Mouse (Mus musculus) T-helper 2 cell (primary cell): ENCODE data around the gene Dynlt1a.
"Not testable (repeated sequence)": the region's sequence is repeated elsewhere in the genome, so short reads cannot be mapped to it uniquely, and the experiment has no call there.

ENCODE experiments used
- in situ Hi-C: fragments of 300-600 bp; cut with MboI, MseI; formaldehyde crosslinking; loops from one replicate; pipeline ENCODE4 v1.15.1; 2025; ENCODE audit warnings: high pct_unique_total_duplicates

Dynlt1a gene

GRCm38 (mm10) chr17:6289045-6289444 is 28.3 kb downstream of the Dynlt1a start:
- in situ Hi-C loops = not testable (repeated sequence)

GRCm38 (mm10) chr17:6286169-6286568 is 31.1 kb downstream of the Dynlt1a start:
- in situ Hi-C loops = not testable (repeated sequence)

DNA sequence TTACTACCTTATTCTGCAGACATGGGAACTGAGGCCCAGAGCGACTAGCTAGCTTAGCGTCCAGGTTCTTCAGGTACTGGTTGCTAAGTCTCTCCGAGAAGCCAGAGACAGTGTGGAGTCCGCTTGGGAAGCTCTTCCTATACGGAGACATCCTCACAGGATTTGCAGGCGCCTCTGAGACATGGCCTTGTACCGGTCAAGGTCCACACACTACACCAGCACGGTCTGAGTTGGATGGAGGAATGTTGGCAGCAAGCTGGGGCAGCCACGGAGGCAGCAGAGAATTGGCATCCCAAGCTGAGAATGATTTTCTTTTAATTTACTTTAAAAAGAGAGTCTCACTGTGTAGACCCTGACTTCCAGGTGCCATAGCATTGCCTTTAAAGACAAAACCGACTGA is 34.2 kb downstream of the Dynlt1a start:
- in situ Hi-C loops = not testable (repeated sequence)

- in situ Hi-C loops = not testable (repeated sequence)
Observed at GRCm38 (mm10) chr17:6280513-6280912, 36.8 kb downstream of the Dynlt1a start.

- in situ Hi-C loops = not testable (repeated sequence)
Observed at GRCm38 (mm10) chr17:6279772-6280171, 37.5 kb downstream of the Dynlt1a start.

- in situ Hi-C loops = not testable (repeated sequence)
Observed at GRCm38 (mm10) chr17:6279205-6279604, 38.1 kb downstream of the Dynlt1a start.

DNA sequence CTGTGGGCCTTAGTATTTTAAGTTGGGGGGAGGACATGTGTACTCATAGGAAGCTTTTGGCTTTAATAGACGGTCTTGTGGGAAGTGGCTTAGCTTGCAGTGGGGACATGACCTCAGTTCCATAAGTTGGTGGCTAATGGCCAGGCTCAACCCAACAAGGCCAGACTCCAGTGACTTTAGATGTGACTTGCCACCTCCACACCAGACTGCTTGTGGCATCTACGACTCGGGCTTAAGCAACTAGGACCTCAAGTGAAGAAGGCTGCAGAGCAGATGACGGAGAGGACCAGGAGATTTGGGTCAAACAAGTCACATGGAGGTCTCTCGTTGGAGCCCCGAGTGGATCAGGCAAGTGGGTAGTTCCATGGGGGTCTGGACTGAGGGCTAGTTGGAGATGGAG is 42.6 kb downstream of the Dynlt1a start:
- in situ Hi-C loops = loop anchor here (5.0 kb wide), 1 partner anchor 203 kb away; no protein-coding TSS in a partner anchor

DNA sequence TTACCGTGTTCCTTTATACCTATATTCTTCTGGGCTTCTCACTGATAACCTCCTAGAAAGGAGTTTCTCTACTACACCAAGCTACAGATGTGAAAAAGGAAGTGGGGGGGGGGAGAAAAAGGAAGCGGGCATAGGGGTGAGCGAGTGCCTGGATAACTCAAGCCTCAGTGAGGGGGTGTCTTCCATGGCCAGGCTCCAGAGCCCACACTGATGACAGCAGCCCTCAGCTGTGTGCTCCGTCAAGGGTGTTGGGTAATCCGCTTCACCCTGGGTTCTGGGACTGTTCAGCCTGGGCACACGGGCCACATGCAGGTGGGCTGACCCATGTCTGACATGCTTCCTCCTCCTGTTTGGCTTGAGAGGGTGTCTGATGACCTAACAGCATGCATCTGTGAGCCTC is 45.3 kb downstream of the Dynlt1a start:
- in situ Hi-C loops = loop anchor here (5.0 kb wide), 1 partner anchor 205 kb away; no protein-coding TSS in a partner anchor

GRCm38 (mm10) chr17:6270840-6271239 is 46.5 kb downstream of the Dynlt1a start:
- in situ Hi-C loops = loop anchor here (5.0 kb wide), 1 partner anchor 206 kb away; no protein-coding TSS in a partner anchor

GRCm38 (mm10) chr17:6269876-6270831 is 47.1 kb downstream of the Dynlt1a start:
- in situ Hi-C loops = loop anchor here (5.0 kb wide), 1 partner anchor 207 kb away; no protein-coding TSS in a partner anchor

GRCm38 (mm10) chr17:6257070-6257456 is 60.2 kb downstream of the Dynlt1a start:
- in situ Hi-C loops = loop anchor here (5.0 kb wide), 1 partner anchor 235 kb away; no protein-coding TSS in a partner anchor

GRCm38 (mm10) chr17:6256400-6257069 is 60.8 kb downstream of the Dynlt1a start, which contains the start of gene Tmem181a:
Tmem181a (plus strand) TSS chr17:6256860.
- in situ Hi-C loops = loop anchor here (5.0 kb wide), 1 partner anchor 236 kb away; no protein-coding TSS in a partner anchor
